Comparison of ENCODE assay signal across 20 mouse cellular contexts in the genomic region with DNA sequence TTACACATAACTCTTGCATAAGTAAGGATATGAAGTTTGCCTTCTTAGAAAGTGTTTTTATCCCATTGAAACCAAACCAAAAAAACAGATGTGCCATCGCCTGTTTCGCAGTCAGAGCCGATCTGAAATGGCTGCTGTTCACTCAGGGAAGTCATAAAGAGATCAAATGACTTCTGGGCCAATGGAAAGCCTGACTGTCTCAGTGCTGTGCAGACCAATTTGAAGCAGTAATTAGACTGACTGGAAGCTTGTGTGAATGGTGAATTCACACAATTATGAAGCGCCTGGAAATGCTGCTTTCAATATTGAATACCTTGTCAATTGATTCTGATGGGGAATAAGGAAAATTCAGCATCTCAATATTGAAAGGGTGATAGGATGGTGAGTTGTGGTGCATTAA.
DNase-seq lines count a peak whose midpoint lies in the region; ATAC-seq lines count a peak whose summit lies in the region.
"Had no signal": no experiment of that assay in that cellular context is flagged by ENCODE, and none has a peak within 500 bp of the region (broad histone marks: within the 10 kb centered on the region; RNA-seq: fewer than 3 reads in every experiment).

No protein-coding gene starts in this region.

- no peaks in the 10 kb centered on the region for H3K9me3 ChIP-seq in hindbrain, embryonic 15.5 days
- no peaks in the 10 kb centered on the region for H3K9me3 ChIP-seq in hindbrain, embryonic 16.5 days (ENCODE audit: control insufficient read depth, low read length)
- H3K9me3 ChIP-seq in neural tube, embryonic 15.5 days (replicated peaks), result no peaks in the 10 kb centered on the region
- H3K9me3 ChIP-seq: embryonic facial prominence, embryonic 13.5 days; heart, embryonic 13.5 days had no signal

- H3K4me2 ChIP-seq in hindbrain, embryonic 15.5 days, result 0 out of 2 replicates have a peak overlapping the region, but pooled peaks have one; percentile 15
- no peak overlapping the region for H3K4me2 ChIP-seq in hindbrain, embryonic 16.5 days (ENCODE audit: low read length)
- H3K4me2 ChIP-seq in neural tube, embryonic 15.5 days, result peak overlapping the region; percentile 22; the same call in 1 of the 2 replicates
- H3K4me2 ChIP-seq: embryonic facial prominence, embryonic 13.5 days; heart, embryonic 13.5 days had no signal

- H3K27me3 ChIP-seq in hindbrain, embryonic 15.5 days, result no peaks in the 10 kb centered on the region
- H3K27me3 ChIP-seq in hindbrain, embryonic 16.5 days (replicated peaks; ENCODE audit: control insufficient read depth, insufficient read depth, low read length), result no peaks in the 10 kb centered on the region
- H3K27me3 ChIP-seq in neural tube, embryonic 15.5 days (replicated peaks), result no peaks in the 10 kb centered on the region
- H3K27me3 ChIP-seq: embryonic facial prominence, embryonic 13.5 days; heart, embryonic 13.5 days; Patski had no signal

- no peaks in the 10 kb centered on the region for H3K4me1 ChIP-seq in hindbrain, embryonic 15.5 days (replicated peaks)
- no peaks in the 10 kb centered on the region for H3K4me1 ChIP-seq in hindbrain, embryonic 16.5 days (ENCODE audit: control insufficient read depth, insufficient read depth, low read depth, low read length)
- no peaks in the 10 kb centered on the region for H3K4me1 ChIP-seq in neural tube, embryonic 15.5 days
- H3K4me1 ChIP-seq: embryonic facial prominence, embryonic 13.5 days; heart, embryonic 13.5 days had no signal

- DNase-seq in embryo, embryonic 10 days (ENCODE audit: low spot score), result peak; percentile 11
- no peak for DNase-seq in embryo, embryonic 9.5 days (ENCODE audit: extremely low spot score)
- DNase-seq in embryo, embryonic 10.5 days (ENCODE audit: low spot score), result peak; percentile 3
- no peak for DNase-seq in layer of hippocampus, adult 9-10 months (ENCODE audit: low spot score)
- DNase-seq: adrenal gland, postnatal 14 days; B cell, adult 2 months; cerebellum, adult 9-11 months; cerebellum, postnatal 36 days; gastrocnemius, postnatal 36 days; heart, adult 11 months; heart, postnatal 36 days had no signal

- no peaks in the 10 kb centered on the region for H3K36me3 ChIP-seq in hindbrain, embryonic 15.5 days
- H3K36me3 ChIP-seq in hindbrain, embryonic 16.5 days (ENCODE audit: control insufficient read depth, insufficient read depth, low read length), result no peaks in the 10 kb centered on the region
- no peaks in the 10 kb centered on the region for H3K36me3 ChIP-seq in neural tube, embryonic 15.5 days
- H3K36me3 ChIP-seq: embryonic facial prominence, embryonic 13.5 days; heart, embryonic 13.5 days had no signal

- no peak overlapping the region for H3K4me3 ChIP-seq in hindbrain, embryonic 15.5 days
- H3K4me3 ChIP-seq in hindbrain, embryonic 16.5 days (ENCODE audit: low read length), result no peak overlapping the region
- H3K4me3 ChIP-seq in neural tube, embryonic 15.5 days (replicated peaks), result no peak overlapping the region
- H3K4me3 ChIP-seq: embryonic facial prominence, embryonic 13.5 days; heart, embryonic 13.5 days had no signal

- 66% methylated on average over 4 of the region's 4 CpGs for WGBS in hindbrain, embryonic 15.5 days
- WGBS in hindbrain, embryonic 16.5 days, result 65% methylated on average over 4 of the region's 4 CpGs
- WGBS in neural tube, embryonic 15.5 days, result 25% methylated on average over 4 of the region's 4 CpGs

- no peak for ATAC-seq in hindbrain, embryonic 15.5 days (ENCODE audit: low FRiP score, low read depth)
- no peak for ATAC-seq in hindbrain, embryonic 16.5 days
- ATAC-seq in neural tube, embryonic 15.5 days (ENCODE audit: low FRiP score), result 0 out of 2 replicates have a peak, but pooled peaks have one; percentile 66
- ATAC-seq: activated CD4-positive, CD25-positive, alpha-beta regulatory T cell, adult 4 months; CD4-positive, CD25-positive, alpha-beta regulatory T cell, adult 4 months; hindbrain, postnatal 0 days; Patski had no signal

- H3K9ac ChIP-seq in hindbrain, embryonic 15.5 days, result no peak overlapping the region
- no peak overlapping the region for H3K9ac ChIP-seq in hindbrain, embryonic 16.5 days (ENCODE audit: low read depth, low read length)
- no peak overlapping the region for H3K9ac ChIP-seq in neural tube, embryonic 15.5 days (replicated peaks)
- H3K9ac ChIP-seq: embryonic facial prominence, embryonic 13.5 days; heart, embryonic 13.5 days had no signal

- no peak overlapping the region for H3K27ac ChIP-seq in hindbrain, embryonic 15.5 days (replicated peaks)
- H3K27ac ChIP-seq in hindbrain, embryonic 16.5 days (ENCODE audit: low read depth, low read length), result no peak overlapping the region
- no peak overlapping the region for H3K27ac ChIP-seq in neural tube, embryonic 15.5 days (replicated peaks)
- H3K27ac ChIP-seq: embryonic facial prominence, embryonic 13.5 days; heart, embryonic 13.5 days; hindbrain, postnatal 0 days had no signal

Comparison
In these comparisons a context has a peak if more than half of its experiments do, and no peak if none do; other contexts are left out.
1. DNase-seq: peak in embryo, embryonic 10 days (single experiment) and embryo, embryonic 10.5 days (single experiment); none in embryo, embryonic 9.5 days (single experiment) and layer of hippocampus, adult 9-10 months (single experiment).